Comparison of ENCODE assay signal across 20 mouse cellular contexts in genomic region chr17:79305644-79306043, GRCm38 (mm10). TPM values are rescaled to one million over a fixed set of nuclear protein-coding genes. Genes with fewer than 3 reads are reported as not detected.
DNase-seq lines count a peak whose midpoint lies in the region; ATAC-seq and TF ChIP-seq lines count a peak whose summit lies in the region.
"Had no signal": no experiment of that assay in that cellular context is flagged by ENCODE, and none has a peak within 500 bp of the region (broad histone marks: within the 10 kb centered on the region; RNA-seq: fewer than 3 reads in every experiment).

No protein-coding gene starts in this region.

- no peak for ATAC-seq in embryonic facial prominence, embryonic 12.5 days (ENCODE audit: insufficient number of reproducible peaks, insufficient read depth, low FRiP score, low TSS enrichment)
- no peak for ATAC-seq in kidney, postnatal 0 days (replicated peaks; ENCODE audit: low FRiP score, low read depth)
- no peak; the same call in 1 of the 2 replicates for ATAC-seq in limb, embryonic 13.5 days (ENCODE audit: low FRiP score, low read depth)
- ATAC-seq: forebrain, embryonic 13.5 days; intestine, postnatal 0 days had no signal

- H3K4me1 ChIP-seq in embryonic facial prominence, embryonic 12.5 days, result no peaks in the 10 kb centered on the region
- no peaks in the 10 kb centered on the region for H3K4me1 ChIP-seq in embryonic facial prominence, embryonic 10.5 days
- no peaks in the 10 kb centered on the region for H3K4me1 ChIP-seq in kidney, postnatal 0 days (replicated peaks; ENCODE audit: insufficient read depth, low read length)
- H3K4me1 ChIP-seq in limb, embryonic 13.5 days, result peaks cover 4% of the 10 kb centered on the region
- H3K4me1 ChIP-seq: forebrain, embryonic 13.5 days; liver, embryonic 13.5 days had no signal

- H3K27me3 ChIP-seq in embryonic facial prominence, embryonic 12.5 days, result no peaks in the 10 kb centered on the region
- H3K27me3 ChIP-seq in embryonic facial prominence, embryonic 10.5 days (replicated peaks; ENCODE audit: low read depth, poor library complexity, severe bottlenecking), result no peaks in the 10 kb centered on the region
- H3K27me3 ChIP-seq in kidney, postnatal 0 days (ENCODE audit: insufficient read depth, low read length), result no peaks in the 10 kb centered on the region
- no peaks in the 10 kb centered on the region for H3K27me3 ChIP-seq in limb, embryonic 13.5 days
- H3K27me3 ChIP-seq: forebrain, embryonic 13.5 days; liver, embryonic 13.5 days; lung, embryonic 15.5 days had no signal

- H3K27ac ChIP-seq in embryonic facial prominence, embryonic 12.5 days, result peak overlapping the region; percentile 59; the same call in 1 of the 2 replicates
- no peak overlapping the region for H3K27ac ChIP-seq in embryonic facial prominence, embryonic 10.5 days (replicated peaks)
- no peak overlapping the region for H3K27ac ChIP-seq in kidney, postnatal 0 days
- H3K27ac ChIP-seq in limb, embryonic 13.5 days, result peak overlapping the region; percentile 76
- H3K27ac ChIP-seq: forebrain, embryonic 13.5 days; liver, embryonic 13.5 days; lung, embryonic 15.5 days; macrophage had no signal

- H3K9me3 ChIP-seq in embryonic facial prominence, embryonic 12.5 days, result no peaks in the 10 kb centered on the region
- no peaks in the 10 kb centered on the region for H3K9me3 ChIP-seq in embryonic facial prominence, embryonic 10.5 days
- H3K9me3 ChIP-seq in kidney, postnatal 0 days (replicated peaks; ENCODE audit: low read length), result no peaks in the 10 kb centered on the region
- H3K9me3 ChIP-seq in limb, embryonic 13.5 days, result no peaks in the 10 kb centered on the region
- H3K9me3 ChIP-seq: forebrain, embryonic 13.5 days; liver, embryonic 13.5 days; lung, embryonic 15.5 days had no signal

- H3K4me2 ChIP-seq in embryonic facial prominence, embryonic 12.5 days (replicated peaks), result no peak overlapping the region
- H3K4me2 ChIP-seq in kidney, postnatal 0 days (ENCODE audit: low read length), result no peak overlapping the region
- H3K4me2 ChIP-seq in limb, embryonic 13.5 days (replicated peaks), result no peak overlapping the region
- H3K4me2 ChIP-seq: forebrain, embryonic 13.5 days; liver, embryonic 13.5 days; lung, embryonic 15.5 days; midbrain, embryonic 11.5 days had no signal

- TF ChIP-seq CTCF in kidney, postnatal 0 days (IDR thresholded peaks at IDR 0.05; ENCODE audit: low read depth), result no peak

- WGBS in embryonic facial prominence, embryonic 12.5 days, result 66% methylated on average over 7 of the region's 7 CpGs
- 87% methylated on average over 7 of the region's 7 CpGs for WGBS in embryonic facial prominence, embryonic 10.5 days
- WGBS in kidney, postnatal 0 days, result 67% methylated on average over 7 of the region's 7 CpGs
- 74% methylated on average over 7 of the region's 7 CpGs for WGBS in limb, embryonic 13.5 days

- no peak overlapping the region for H3K4me3 ChIP-seq in embryonic facial prominence, embryonic 12.5 days
- H3K4me3 ChIP-seq in embryonic facial prominence, embryonic 10.5 days, result no peak overlapping the region
- no peak overlapping the region for H3K4me3 ChIP-seq in kidney, postnatal 0 days (replicated peaks; ENCODE audit: low read depth, low read length)
- H3K4me3 ChIP-seq in limb, embryonic 13.5 days, result no peak overlapping the region
- H3K4me3 ChIP-seq: forebrain, embryonic 13.5 days; liver, embryonic 13.5 days; lung, embryonic 15.5 days had no signal

- no peaks in the 10 kb centered on the region for H3K36me3 ChIP-seq in embryonic facial prominence, embryonic 12.5 days
- H3K36me3 ChIP-seq in embryonic facial prominence, embryonic 10.5 days (replicated peaks), result no peaks in the 10 kb centered on the region
- H3K36me3 ChIP-seq in kidney, postnatal 0 days (ENCODE audit: insufficient read depth, low read length), result no peaks in the 10 kb centered on the region
- H3K36me3 ChIP-seq in limb, embryonic 13.5 days, result no peaks in the 10 kb centered on the region
- H3K36me3 ChIP-seq: liver, embryonic 13.5 days; lung, embryonic 15.5 days had no signal

- DNase-seq in embryonic facial prominence, embryonic 10.5 days (ENCODE audit: low spot score), result no peak
- peak; percentile 4 for DNase-seq in kidney, postnatal 0 days (ENCODE audit: low spot score)
- no peak for DNase-seq in kidney, adult 9 months
- peak; percentile 7 for DNase-seq in brain, adult 2 months (ENCODE audit: low read depth, low spot score)
- no peak for DNase-seq in urinary bladder, adult 2 months (ENCODE audit: low spot score)
- DNase-seq: adrenal gland, postnatal 25 days; B cell, adult 2 months; heart, adult 11 months; heart, postnatal 4 days; kidney, postnatal 14 days; layer of hippocampus, adult 9-11 months; liver, embryonic 13.5 days; thymus, postnatal 25 days had no signal

- H3K9ac ChIP-seq in embryonic facial prominence, embryonic 12.5 days, result no peak overlapping the region
- no peak overlapping the region for H3K9ac ChIP-seq in kidney, postnatal 0 days (ENCODE audit: low read depth, low read length)
- H3K9ac ChIP-seq in limb, embryonic 13.5 days, result no peak overlapping the region
- H3K9ac ChIP-seq: forebrain, embryonic 13.5 days; liver, embryonic 13.5 days; lung, embryonic 15.5 days had no signal

RNA-seq across cellular contexts. Expression of gene Cdc42ep3, which starts 49.2 kb away (rescaled TPM):
- polyA plus RNA-seq in embryonic facial prominence, embryonic 12.5 days (2016; fragmentation: Nextera tagmentation; extraction: Ambion mirVana), result 50.2 and 61.5 TPM in 2 replicates
- polyA plus RNA-seq in embryonic facial prominence, embryonic 10.5 days (2016; fragmentation: Nextera tagmentation; extraction: Ambion mirVana), result 17.0 and 18.8 TPM in 2 replicates
- 47.9 and 51.8 TPM in 2 replicates for polyA plus RNA-seq in kidney, postnatal 0 days (2015; fragmentation: Nextera tagmentation; extraction: Ambion mirVana)
- polyA plus RNA-seq in limb, embryonic 13.5 days (2015; fragmentation: Nextera tagmentation; extraction: Ambion mirVana), result 72.3 and 88.4 TPM in 2 replicates
- polyA plus RNA-seq in urinary bladder, adult 2 months (2012; rRNA removed), result 291 and 304 TPM in 2 replicates

Comparison
In these comparisons a context has a peak if more than half of its experiments do, and no peak if none do; other contexts are left out.
1. H3K27ac ChIP-seq: peak in embryonic facial prominence, embryonic 12.5 days (single experiment) and limb, embryonic 13.5 days (single experiment); none in embryonic facial prominence, embryonic 10.5 days (single experiment) and kidney, postnatal 0 days (single experiment).
2. DNase-seq: peak in kidney, postnatal 0 days (single experiment) and brain, adult 2 months (single experiment); none in embryonic facial prominence, embryonic 10.5 days (single experiment), kidney, adult 9 months (single experiment) and urinary bladder, adult 2 months (single experiment).